Mouse (Mus musculus): ENCODE measurements at regions not wholly inside any gene's neighbourhood (a gene's known extent, or its start where the extent isn't known, plus 50 kb on each side); places are given as distances from the start of the nearest gene placed in this dataset.

DNA sequence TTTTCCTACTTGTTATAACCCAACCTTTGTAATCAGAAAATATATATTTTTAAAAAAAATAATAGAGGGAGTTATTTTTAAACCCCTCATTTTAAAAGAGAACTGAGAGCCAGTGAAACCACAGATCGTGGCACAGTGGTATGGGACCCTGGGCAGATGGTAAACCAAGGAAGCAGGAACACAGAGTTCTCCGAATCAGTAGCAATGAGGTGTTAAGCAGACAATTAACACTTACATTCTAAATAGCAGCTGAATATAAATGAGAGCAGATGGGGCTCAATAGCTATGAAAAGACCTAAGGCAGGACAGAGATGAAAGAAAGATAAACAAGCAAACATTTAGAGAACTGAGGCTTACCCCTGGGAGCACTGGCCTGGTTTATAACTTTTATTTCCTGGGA, 116.8 kb downstream of the Fam114a2 start:
- no peak overlapping the region for H3K27ac ChIP-seq (ENCODE audit: control insufficient read depth, low read depth, low read length)

DNA sequence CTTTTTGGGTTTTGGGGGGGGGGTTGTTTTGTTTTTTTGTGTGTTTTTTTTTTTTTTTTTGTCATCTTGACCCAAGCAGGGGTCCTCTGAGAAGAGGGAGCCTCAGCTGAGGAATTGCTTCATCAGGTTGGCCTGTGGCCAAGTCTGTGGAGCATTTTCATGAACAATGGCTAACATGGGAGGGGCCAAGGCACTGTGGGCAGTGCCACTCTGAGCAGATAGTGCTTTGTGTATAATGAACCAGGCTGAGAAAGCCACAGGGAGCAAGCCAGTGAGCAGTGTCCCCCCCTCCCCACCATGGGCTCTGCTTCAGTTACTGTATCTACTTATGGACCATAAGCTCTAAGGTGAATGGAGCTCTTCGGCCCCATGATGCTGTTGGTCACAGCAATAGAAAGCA, 119.1 kb downstream of the Fam114a2 start:
- no peak overlapping the region for H3K4me3 ChIP-seq (ENCODE audit: control insufficient read depth in 1 of 2, insufficient read depth in 1 of 2, low read depth in 2 of 2, low read length in 2 of 2)
- no peak overlapping the region for H3K9ac ChIP-seq (ENCODE audit: control insufficient read depth, low read depth, low read length, poor library complexity, severe bottlenecking)
- no peaks in the 10 kb centered on the region for H3K79me2 ChIP-seq (ENCODE audit: control insufficient read depth, insufficient read depth, low read length, poor library complexity)
- no peaks in the 10 kb centered on the region for H3K9me3 ChIP-seq (replicated peaks; ENCODE audit: insufficient read depth, low read length)
- TF ChIP-seq ELF1 (IDR thresholded peaks at IDR 0.05; ENCODE audit: low read depth, low read length) (no peak), MAX (IDR thresholded peaks at IDR 0.05; ENCODE audit: low read length) (no peak), MAFK (IDR thresholded peaks at IDR 0.05; ENCODE audit: borderline replicate concordance, low read depth, low read length) (no peak), MXI1 (IDR thresholded peaks at IDR 0.05; ENCODE audit: low read depth, low read length) (no peak), ZMIZ1 (IDR thresholded peaks at IDR 0.05; ENCODE audit: low read depth, low read length) (no peak), UBTF (IDR thresholded peaks at IDR 0.05; ENCODE audit: borderline replicate concordance, insufficient read depth, low read depth, low read length) (no peak), CHD1 (IDR thresholded peaks at IDR 0.05; ENCODE audit: low read depth, low read length) (no peak), JUND (IDR thresholded peaks at IDR 0.05; ENCODE audit: low read depth, low read length) (no peak), ETS1 (IDR thresholded peaks at IDR 0.05; ENCODE audit: low read depth, low read length) (no peak), NELFE (IDR thresholded peaks at IDR 0.05; ENCODE audit: low read depth, low read length) (no peak), EP300 (IDR thresholded peaks at IDR 0.05; ENCODE audit: low read depth in 1 of 2, low read length in 2 of 2) (no peak)
- no peaks in the 10 kb centered on the region for H3K4me1 ChIP-seq (ENCODE audit: control insufficient read depth in 1 of 2, insufficient read depth in 2 of 2, low read length in 2 of 2)
- DNase-seq (ENCODE audit: low read depth, low spot score), result no peak
- no peaks in the 10 kb centered on the region for H3K27me3 ChIP-seq (ENCODE audit: control insufficient read depth in 1 of 2, insufficient read depth in 2 of 2, low read length in 2 of 2)
- no peak overlapping the region for H3K27ac ChIP-seq (ENCODE audit: control insufficient read depth, low read depth, low read length)
- H3K36me3 ChIP-seq (ENCODE audit: control insufficient read depth in 1 of 2, insufficient read depth in 2 of 2, low read length in 2 of 2), result no peaks in the 10 kb centered on the region

More for the DNA sequence above, 116.8 kb downstream of the Fam114a2 start:
- Histone ChIP-seq H3K9me3 (replicated peaks; ENCODE audit: insufficient read depth, low read length) (no peaks in the 10 kb centered on the region), H3K9ac (ENCODE audit: control insufficient read depth, low read depth, low read length, poor library complexity, severe bottlenecking) (no peak overlapping the region), H3K79me2 (ENCODE audit: control insufficient read depth, insufficient read depth, low read length, poor library complexity) (no peaks in the 10 kb centered on the region), H3K4me1 (ENCODE audit: control insufficient read depth in 1 of 2, insufficient read depth in 2 of 2, low read length in 2 of 2) (no peaks in the 10 kb centered on the region), H3K27me3 (ENCODE audit: control insufficient read depth in 1 of 2, insufficient read depth in 2 of 2, low read length in 2 of 2) (no peaks in the 10 kb centered on the region), H3K4me3 (ENCODE audit: control insufficient read depth in 1 of 2, insufficient read depth in 1 of 2, low read depth in 2 of 2, low read length in 2 of 2) (no peak overlapping the region), H3K36me3 (ENCODE audit: control insufficient read depth in 1 of 2, insufficient read depth in 2 of 2, low read length in 2 of 2) (no peaks in the 10 kb centered on the region)
- TF ChIP-seq UBTF (IDR thresholded peaks at IDR 0.05; ENCODE audit: borderline replicate concordance, insufficient read depth, low read depth, low read length) (no peak), POLR2A (IDR thresholded peaks at IDR 0.05; ENCODE audit: control insufficient read depth in 1 of 2, insufficient read depth in 1 of 2, low read depth in 1 of 2, low read length in 2 of 2, poor library complexity in 1 of 2) (no peak)
- no peak for DNase-seq (ENCODE audit: low read depth, low spot score)

- H3K4me1 ChIP-seq (ENCODE audit: control insufficient read depth in 1 of 2, insufficient read depth in 2 of 2, low read length in 2 of 2), result no peaks in the 10 kb centered on the region
- no peak overlapping the region for H3K9ac ChIP-seq (ENCODE audit: control insufficient read depth, low read depth, low read length, poor library complexity, severe bottlenecking)
- H3K79me2 ChIP-seq (ENCODE audit: control insufficient read depth, insufficient read depth, low read length, poor library complexity), result no peaks in the 10 kb centered on the region
- TF ChIP-seq SIN3A (IDR thresholded peaks at IDR 0.05; ENCODE audit: low read length) (no peak), TBP (IDR thresholded peaks at IDR 0.05; ENCODE audit: low read depth, low read length) (no peak), ZMIZ1 (IDR thresholded peaks at IDR 0.05; ENCODE audit: low read depth, low read length) (no peak), RAD21 (IDR thresholded peaks at IDR 0.05; ENCODE audit: low read depth, low read length) (no peak), E2F4 (IDR thresholded peaks at IDR 0.05; ENCODE audit: borderline replicate concordance, low read depth, low read length) (no peak), MAFK (IDR thresholded peaks at IDR 0.05; ENCODE audit: borderline replicate concordance, low read depth, low read length) (no peak), CHD2 (IDR thresholded peaks at IDR 0.05; ENCODE audit: low read length) (no peak), TAL1 (IDR thresholded peaks at IDR 0.05; ENCODE audit: low read length) (no peak), GABPA (IDR thresholded peaks at IDR 0.05; ENCODE audit: low read depth, low read length) (no peak), TCF12 (IDR thresholded peaks at IDR 0.05; ENCODE audit: low read depth, low read length) (no peak), POLR2A (IDR thresholded peaks at IDR 0.05; ENCODE audit: control insufficient read depth in 1 of 2, insufficient read depth in 1 of 2, low read depth in 1 of 2, low read length in 2 of 2, poor library complexity in 1 of 2) (no peak), POLR2AphosphoS2 (IDR thresholded peaks at IDR 0.05; ENCODE audit: low read length) (no peak), SMC3 (IDR thresholded peaks at IDR 0.05; ENCODE audit: low read depth, low read length) (no peak), MAZ (IDR thresholded peaks at IDR 0.05; ENCODE audit: low read depth, low read length) (no peak), KAT2A (conservative IDR thresholded peaks at IDR 0.05; ENCODE audit: low read depth, low read length) (no peak), BHLHE40 (IDR thresholded peaks at IDR 0.05; ENCODE audit: borderline replicate concordance, low read depth, low read length) (no peak), JUND (IDR thresholded peaks at IDR 0.05; ENCODE audit: low read depth, low read length) (no peak)
- H3K36me3 ChIP-seq (ENCODE audit: control insufficient read depth in 1 of 2, insufficient read depth in 2 of 2, low read length in 2 of 2), result no peaks in the 10 kb centered on the region
- no peaks in the 10 kb centered on the region for H3K9me3 ChIP-seq (replicated peaks; ENCODE audit: insufficient read depth, low read length)
- no peaks in the 10 kb centered on the region for H3K27me3 ChIP-seq (ENCODE audit: control insufficient read depth in 1 of 2, insufficient read depth in 2 of 2, low read length in 2 of 2)
- DNase-seq (ENCODE audit: low read depth, low spot score), result no peak
- H3K4me3 ChIP-seq (ENCODE audit: control insufficient read depth in 1 of 2, insufficient read depth in 1 of 2, low read depth in 2 of 2, low read length in 2 of 2), result no peak overlapping the region
- H3K27ac ChIP-seq (ENCODE audit: control insufficient read depth, low read depth, low read length), result no peak overlapping the region
Measured at GRCm38 (mm10) chr11:57396429-57396828, 122.0 kb downstream of the Fam114a2 start.
